Mouse (Mus musculus): ENCODE measurements around the gene Abcc9.

- no peak for TF ChIP-seq CTCF (IDR thresholded peaks at IDR 0.05; ENCODE audit: borderline replicate concordance, insufficient read depth, low read length)
- TF ChIP-seq POLR2A (IDR thresholded peaks at IDR 0.05; ENCODE audit: low read depth, low read length): no peak
Observed at GRCm38 (mm10) chr6:142743193-142743592, 41.1 kb upstream of the Abcc9 start.

Measured in embryonic fibroblast, embryonic 13.5 days (primary cell).